Mouse (Mus musculus) G1E (cell line): ENCODE data around the gene B3gnt9.

ENCODE experiments used
- CTCF ChIP-seq: IDR thresholded peaks from 2 replicates; pipeline ENCODE4 v1.5.1; 2012; ENCODE audit warnings: low read depth, low read length, inconsistent platforms, mixed read lengths
- GATA1 ChIP-seq: IDR thresholded peaks from 2 replicates; pipeline ENCODE4 v1.6.1; 2012; ENCODE audit warnings: borderline replicate concordance, low read length, inconsistent platforms, mixed read lengths
- TAL1 ChIP-seq: conservative IDR thresholded peaks from 2 replicates; pipeline ENCODE4 v1.6.1; 2012; ENCODE audit warnings: low read depth, low read length, inconsistent platforms, mixed read lengths

DNA sequence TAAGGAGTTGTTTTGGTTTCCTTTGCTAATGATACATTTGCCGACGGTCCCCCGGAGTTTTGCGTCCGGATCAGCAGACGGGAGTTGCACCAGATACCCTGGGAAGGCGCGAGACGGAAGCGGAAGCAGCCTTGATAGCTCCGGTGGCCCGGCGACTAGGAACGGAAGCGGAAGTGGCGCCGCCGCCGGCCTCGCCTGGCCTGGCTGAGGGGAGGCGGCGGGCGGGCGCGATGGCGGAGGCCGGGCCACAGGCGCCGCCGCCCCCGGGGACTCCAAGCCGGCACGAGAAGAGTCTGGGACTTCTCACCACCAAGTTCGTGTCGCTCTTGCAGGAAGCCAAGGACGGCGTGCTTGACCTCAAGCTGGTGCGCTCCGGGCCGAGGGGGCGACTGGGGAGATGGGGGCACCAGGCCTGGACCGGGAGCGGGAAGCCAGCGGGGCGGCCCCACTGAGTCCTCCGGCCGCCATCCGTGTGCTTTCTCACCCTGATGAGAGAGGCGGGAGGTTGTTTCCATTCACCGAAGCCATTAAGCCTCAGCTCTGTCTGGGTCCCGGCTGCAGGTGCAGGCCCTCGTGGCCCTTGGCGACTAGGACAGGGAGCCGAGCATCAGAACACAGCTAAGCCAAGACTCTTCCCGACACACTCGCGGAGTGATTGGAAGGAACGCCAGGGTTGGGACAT, 42.7 kb upstream of the B3gnt9 start, which contains the start of gene E2f4:
- TF ChIP-seq CTCF: no peak
- TF ChIP-seq GATA1: no peak
- TF ChIP-seq TAL1: no peak
